Mouse (Mus musculus): Measurements from ENCODE around the gene Osgepl1.
"Not testable (repeated sequence)": the region's sequence is repeated elsewhere in the genome, so short reads cannot be mapped to it uniquely, and the experiment has no call there.

The Osgepl1 gene

GRCm38 (mm10) chr1:53312989-53313967, at the start of gene Osgepl1:
Gene Osgepl1 (plus strand): TSS chr1:53313624.
- peak; percentile 86 for DNase-seq

GRCm38 (mm10) chr1:53264958-53265612, 48.3 kb upstream of the Osgepl1 start:
- not testable (repeated sequence) for DNase-seq

GRCm38 (mm10) chr1:53269901-53270300, 43.5 kb upstream of the Osgepl1 start:
- DNase-seq: no peak

- peak; percentile 75 for DNase-seq
These were observed 40.8 kb upstream of the Osgepl1 start for GRCm38 (mm10) chr1:53272646-53273045.

GRCm38 (mm10) chr1:53291197-53291596, 22.2 kb upstream of the Osgepl1 start:
- DNase-seq: no peak

- DNase-seq: peak; percentile 96
These were observed 16.6 kb upstream of the Osgepl1 start, which contains the start of the genes Pms1, Ormdl1 and Gm28778 for GRCm38 (mm10) chr1:53296581-53297383. Gene Pms1 (minus strand): TSS chr1:53297018. Gene Ormdl1 (plus strand): TSS chr1:53297095. Gene Gm28778 (plus strand): TSS chr1:53297111.

GRCm38 (mm10) chr1:53300506-53300905, 12.9 kb upstream of the Osgepl1 start:
- DNase-seq: no peak

GRCm38 (mm10) chr1:53321662-53322344, 8.4 kb downstream of the Osgepl1 start:
- no peak for DNase-seq

- DNase-seq: no peak
These were observed 9.8 kb downstream of the Osgepl1 start for GRCm38 (mm10) chr1:53323254-53323653.

GRCm38 (mm10) chr1:53324277-53324676, 10.9 kb downstream of the Osgepl1 start:
- no peak for DNase-seq

- no peak for DNase-seq
These were observed 11.5 kb downstream of the Osgepl1 start for GRCm38 (mm10) chr1:53324827-53325494.

- DNase-seq: not testable (repeated sequence)
These were observed 20.1 kb downstream of the Osgepl1 start for GRCm38 (mm10) chr1:53333527-53333926.

- DNase-seq: no peak
These were observed 22.0 kb downstream of the Osgepl1 start for GRCm38 (mm10) chr1:53335465-53335864.

- not testable (repeated sequence) for DNase-seq
These were observed 24.0 kb downstream of the Osgepl1 start for GRCm38 (mm10) chr1:53337403-53337802.

- DNase-seq: no peak
These were observed 27.6 kb downstream of the Osgepl1 start for GRCm38 (mm10) chr1:53341071-53341470.

GRCm38 (mm10) chr1:53352327-53353261, 39.2 kb downstream of the Osgepl1 start, which contains the start of the genes Asdurf, Gm28551 and Asnsd1:
Gene Asdurf (minus strand): TSS chr1:53352619.
Gene Gm28551 (minus strand): TSS chr1:53352667.
Gene Asnsd1 (minus strand): TSS chr1:53352752.
- peak; percentile 97 for DNase-seq

GRCm38 (mm10) chr1:53358988-53359387, 45.6 kb downstream of the Osgepl1 start:
- no peak for DNase-seq

All from cerebellum, adult 9-10 months (tissue).